Mouse (Mus musculus) gastrocnemius, postnatal 25 days (tissue): ENCODE measurements around the gene Rasa2. TPM values are rescaled to one million over a fixed set of nuclear protein-coding genes. Genes with fewer than 3 reads are reported as not detected.
"Not testable (repeated sequence)": the region's sequence is repeated elsewhere in the genome, so short reads cannot be mapped to it uniquely, and the experiment has no call there.

ENCODE experiments used
- DNase-seq: peaks from one replicate; pipeline ENCODE4 v3.0.0; 2022
- total RNA-seq, 2 experiments: library from RNA; stranded (reverse); gene quantifications; 1 replicate in 1 of 2; 2 replicates in 1 of 2; pipeline ENCODE4 v1.2.3; 2021

Rasa2 gene
- total RNA-seq, 2 experiments from 2014 or later: 2.2 to 3.7 TPM

DNA sequence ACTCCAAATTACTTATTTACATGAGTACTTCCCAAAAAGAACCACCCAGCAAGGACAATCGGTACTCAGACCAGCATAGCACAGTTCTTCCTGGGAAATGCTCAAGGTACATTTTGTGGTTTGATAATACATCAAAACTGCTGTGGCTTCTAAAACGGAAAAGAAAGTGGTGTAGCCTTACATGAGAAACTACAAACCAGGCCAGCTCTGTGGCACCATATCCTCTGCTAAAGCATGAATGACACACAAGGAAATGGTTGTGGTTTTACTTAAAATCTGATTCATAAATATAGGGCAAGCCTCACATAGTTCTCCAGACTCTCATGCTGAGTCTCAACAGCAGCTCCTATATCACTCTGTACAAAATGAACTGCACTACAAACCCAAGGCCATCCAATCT is 48.3 kb downstream of the Rasa2 start:
- DNase-seq: no peak

- no peak for DNase-seq
Measured at GRCm38 (mm10) chr9:96578190-96578589, 53.2 kb downstream of the Rasa2 start.

DNA sequence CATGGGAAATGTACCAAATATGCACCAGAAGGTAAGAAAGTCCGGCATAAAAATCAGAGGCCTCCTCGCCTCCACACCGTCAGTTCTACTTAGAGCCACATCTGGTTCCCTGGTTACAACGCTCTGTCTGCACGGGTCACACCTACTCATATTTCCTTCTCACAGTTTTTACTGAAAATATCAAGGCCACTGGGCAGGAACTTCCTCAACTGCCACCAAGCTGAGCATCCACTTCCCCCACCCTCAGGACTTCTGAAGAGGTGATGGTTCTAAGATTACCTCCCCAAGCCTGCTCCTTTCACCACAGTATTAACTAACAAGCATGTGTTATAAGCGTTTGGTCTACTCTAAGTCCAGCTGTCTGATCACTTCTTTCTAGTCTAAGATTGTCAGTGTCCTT is 53.7 kb downstream of the Rasa2 start:
- no peak for DNase-seq

- DNase-seq: no peak
Measured at GRCm38 (mm10) chr9:96573252-96573651, 58.2 kb downstream of the Rasa2 start.

DNA sequence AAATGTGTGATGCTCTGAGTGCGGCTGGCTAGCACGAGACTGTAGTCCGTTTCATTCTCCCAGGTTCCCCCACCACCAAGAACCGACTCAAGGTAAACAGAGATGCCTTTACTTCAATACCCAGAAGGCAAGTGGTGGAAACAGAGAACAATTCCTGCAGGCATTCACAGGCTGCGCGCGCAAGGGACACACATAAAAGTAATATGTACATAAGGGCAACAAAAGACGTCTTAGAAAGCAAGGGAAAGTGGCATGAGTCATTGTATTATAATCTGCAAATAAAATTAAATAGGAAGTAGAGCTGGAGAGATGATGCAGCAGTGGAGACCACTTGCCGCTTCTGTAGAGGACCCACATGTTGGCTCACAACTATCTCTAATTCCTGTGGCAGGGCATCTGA is 58.7 kb downstream of the Rasa2 start:
- no peak for DNase-seq

DNA sequence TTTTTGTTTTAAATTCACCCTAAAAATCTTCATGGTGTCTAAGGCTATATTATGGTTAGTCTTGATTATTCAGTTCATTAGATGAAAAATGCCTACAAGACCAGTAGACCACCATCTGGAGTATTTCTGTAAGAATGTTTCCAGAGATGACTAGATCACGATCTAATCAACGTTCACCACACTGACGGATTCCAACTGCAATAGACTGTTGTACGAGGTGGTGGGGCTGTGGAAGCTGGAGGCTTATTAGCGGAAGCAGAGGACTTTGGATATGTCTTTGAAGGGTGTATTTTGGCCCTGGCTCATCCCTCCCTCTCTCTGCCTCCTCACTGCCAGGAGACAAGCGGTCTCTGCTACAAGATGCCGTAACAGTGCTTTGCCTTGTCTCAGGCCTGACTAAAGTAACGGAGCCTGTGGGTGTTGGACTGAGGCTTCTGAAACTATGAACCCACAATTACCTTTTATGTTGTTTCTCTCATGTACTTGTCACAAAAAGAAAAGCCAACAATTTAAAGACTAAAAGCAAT is 64.9 kb downstream of the Rasa2 start:
- no peak for DNase-seq

DNA sequence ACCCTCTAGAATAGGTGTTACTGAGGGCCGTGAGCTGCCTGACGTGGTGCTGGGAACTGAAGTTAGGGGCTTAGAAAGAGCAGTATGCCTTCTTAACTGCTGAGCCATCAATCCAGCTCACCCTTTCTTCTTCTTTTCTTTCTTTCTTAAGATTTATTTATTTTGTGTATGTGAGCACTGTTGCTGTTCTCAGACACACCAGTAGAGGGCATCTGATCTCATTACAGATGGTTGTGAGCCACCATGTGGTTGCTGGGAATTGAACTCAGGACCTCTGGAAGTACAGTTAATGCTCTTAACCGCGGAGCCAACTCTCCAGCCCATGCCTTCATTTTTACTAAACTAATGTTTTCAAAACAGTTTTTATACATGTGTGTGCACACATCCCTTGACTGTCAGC is 67.9 kb downstream of the Rasa2 start:
- DNase-seq: no peak

GRCm38 (mm10) chr9:96559148-96559547 is 72.3 kb downstream of the Rasa2 start:
- no peak for DNase-seq

- no peak for DNase-seq
Measured at GRCm38 (mm10) chr9:96558594-96558993, 72.8 kb downstream of the Rasa2 start.

- DNase-seq: no peak
Measured at GRCm38 (mm10) chr9:96554095-96554494, 77.3 kb downstream of the Rasa2 start.

- DNase-seq: no peak
Measured at GRCm38 (mm10) chr9:96545410-96545809, 86.0 kb downstream of the Rasa2 start.

GRCm38 (mm10) chr9:96543643-96544640 is 87.5 kb downstream of the Rasa2 start:
- peak; percentile 47 for DNase-seq

DNA sequence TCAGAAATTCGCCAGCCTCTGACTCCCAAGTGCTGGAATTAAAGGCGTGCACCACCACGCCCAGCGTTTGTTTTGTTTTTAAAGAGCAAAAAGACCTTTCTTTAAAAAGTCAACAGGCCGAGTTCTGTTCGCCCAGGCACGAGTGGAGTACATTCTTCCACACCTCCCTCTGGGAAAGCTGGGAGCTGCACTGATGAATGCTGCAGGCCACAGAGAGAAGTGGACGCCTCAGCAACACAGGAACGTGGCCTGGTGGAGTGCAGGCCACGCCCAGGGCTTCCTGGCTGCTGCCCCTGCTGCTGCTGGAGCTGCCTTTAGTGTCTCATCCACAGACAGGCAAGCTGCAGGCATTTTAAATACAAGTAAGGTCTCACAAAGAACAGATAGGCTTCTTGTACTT is 92.5 kb downstream of the Rasa2 start:
- DNase-seq: peak; percentile 52

- no peak for DNase-seq
Measured at GRCm38 (mm10) chr9:96537615-96537919, 93.8 kb downstream of the Rasa2 start.

DNA sequence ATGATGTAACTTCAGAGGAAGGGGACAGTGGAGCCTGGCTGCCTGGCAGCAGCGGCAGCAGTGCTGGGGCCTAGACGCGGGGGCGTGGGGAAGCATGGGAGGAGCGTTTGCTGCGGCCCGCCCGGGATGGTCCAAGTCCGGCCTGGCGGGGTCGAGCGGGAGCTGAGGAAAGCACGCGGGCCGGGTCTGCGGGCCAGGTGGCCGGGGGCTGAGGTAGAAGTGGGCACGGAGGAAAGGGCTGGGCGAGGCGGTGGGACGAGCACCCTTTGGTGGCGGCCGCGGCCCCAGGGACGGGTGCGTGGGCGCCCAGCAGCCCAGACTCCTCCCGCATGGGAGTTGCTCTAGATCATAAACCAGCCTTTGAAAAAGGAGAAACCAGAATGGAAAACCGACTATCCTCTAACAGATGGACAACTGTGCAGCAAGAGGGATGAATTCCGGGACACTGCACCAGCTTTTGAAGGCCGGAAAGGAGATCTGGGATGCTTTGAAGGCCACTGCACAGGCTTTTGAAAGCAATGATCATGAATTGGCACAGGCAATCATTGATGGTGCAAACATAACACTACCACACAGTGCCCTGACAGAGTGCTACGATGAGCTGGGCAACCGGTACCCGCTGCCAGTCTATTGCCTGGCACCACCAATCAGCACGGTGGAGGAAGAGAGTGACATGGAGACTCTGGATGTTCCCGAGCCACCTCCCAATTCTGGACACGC is 94.4 kb downstream of the Rasa2 start:
- DNase-seq: peak; percentile 20

GRCm38 (mm10) chr9:96536093-96536492 is 95.3 kb downstream of the Rasa2 start:
- not testable (repeated sequence) for DNase-seq

GRCm38 (mm10) chr9:96535431-96535830 is 96.0 kb downstream of the Rasa2 start:
- DNase-seq: no peak

DNA sequence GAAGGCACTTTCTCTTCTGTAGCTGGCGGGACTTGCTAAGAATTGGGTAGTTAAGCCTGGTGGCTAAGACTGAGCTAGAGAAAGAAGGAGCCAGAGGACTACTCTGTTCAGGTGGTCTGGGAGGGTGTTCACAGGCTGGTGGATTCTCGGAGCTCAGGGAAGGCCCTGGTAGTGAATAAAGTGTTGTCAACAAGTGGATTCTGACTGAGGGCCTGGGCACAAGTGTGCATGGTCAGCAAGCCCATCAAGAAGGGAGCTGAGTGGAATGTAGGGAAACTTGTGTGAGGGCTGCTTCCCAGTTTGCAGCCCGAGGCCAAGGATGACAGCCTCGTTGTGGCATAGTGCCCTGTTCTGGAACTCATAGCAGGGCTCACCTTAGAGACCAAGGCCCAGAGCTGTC is 97.2 kb downstream of the Rasa2 start:
- DNase-seq: no peak

DNA sequence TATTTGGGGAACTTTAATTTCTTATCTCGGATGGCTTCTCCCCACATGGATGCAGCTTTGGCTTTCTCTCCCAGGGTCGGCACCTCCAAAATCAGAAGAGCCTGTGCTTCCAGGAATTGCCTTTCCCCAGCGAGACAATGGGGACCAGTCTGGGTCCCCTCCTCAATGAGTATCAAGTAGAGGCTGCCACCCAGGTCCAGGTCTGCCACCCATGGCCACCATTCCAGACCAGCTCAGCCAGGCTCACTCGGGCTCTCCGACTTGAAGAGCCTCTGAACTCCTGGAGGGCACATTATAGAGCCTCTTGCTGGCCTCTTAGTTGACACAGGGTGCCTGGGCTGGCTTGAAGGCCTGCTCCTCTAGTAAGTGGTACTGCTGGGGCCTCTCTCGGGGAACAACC is 97.9 kb downstream of the Rasa2 start:
- no peak for DNase-seq

DNA sequence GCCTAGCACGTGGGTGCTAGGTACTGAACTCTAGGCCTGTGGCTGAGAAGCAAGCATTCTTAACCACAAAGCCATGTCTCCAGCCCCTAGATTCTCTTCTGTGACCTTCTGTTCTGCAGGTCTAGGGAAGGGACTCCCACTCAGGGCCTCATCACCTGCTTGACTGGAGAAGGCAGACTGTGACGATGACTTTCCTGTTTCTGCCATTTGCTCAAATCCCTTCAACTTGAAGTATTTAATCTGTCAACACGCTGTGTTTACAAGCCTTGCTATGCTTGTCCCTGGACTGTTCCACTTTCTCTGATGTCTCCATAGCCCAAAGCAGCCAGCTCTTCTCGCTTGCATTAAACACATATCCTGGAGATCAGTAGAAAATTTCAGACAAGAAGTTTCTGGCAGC is 98.9 kb downstream of the Rasa2 start:
- DNase-seq: no peak

DNA sequence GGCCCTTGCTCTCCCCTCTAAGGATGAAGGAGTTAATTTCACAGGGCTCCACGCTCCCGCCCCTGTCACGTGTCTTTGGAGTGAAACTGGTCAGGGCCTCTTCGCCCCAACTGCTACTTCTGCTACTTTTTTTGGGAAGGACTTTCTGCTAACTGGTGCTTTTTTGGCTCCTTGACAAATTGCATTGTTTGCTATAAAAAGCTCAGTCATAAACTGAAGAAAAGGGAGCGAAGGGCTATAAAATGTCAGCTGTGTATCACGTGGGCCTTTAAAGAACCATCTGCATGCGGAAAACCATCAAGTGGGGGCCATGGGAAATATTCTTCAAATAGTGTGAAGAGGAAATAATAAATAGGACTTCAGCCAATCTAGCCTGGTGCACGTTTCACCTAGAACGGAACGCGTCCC is 100.7 kb downstream of the Rasa2 start:
- peak; percentile 41 for DNase-seq

DNA sequence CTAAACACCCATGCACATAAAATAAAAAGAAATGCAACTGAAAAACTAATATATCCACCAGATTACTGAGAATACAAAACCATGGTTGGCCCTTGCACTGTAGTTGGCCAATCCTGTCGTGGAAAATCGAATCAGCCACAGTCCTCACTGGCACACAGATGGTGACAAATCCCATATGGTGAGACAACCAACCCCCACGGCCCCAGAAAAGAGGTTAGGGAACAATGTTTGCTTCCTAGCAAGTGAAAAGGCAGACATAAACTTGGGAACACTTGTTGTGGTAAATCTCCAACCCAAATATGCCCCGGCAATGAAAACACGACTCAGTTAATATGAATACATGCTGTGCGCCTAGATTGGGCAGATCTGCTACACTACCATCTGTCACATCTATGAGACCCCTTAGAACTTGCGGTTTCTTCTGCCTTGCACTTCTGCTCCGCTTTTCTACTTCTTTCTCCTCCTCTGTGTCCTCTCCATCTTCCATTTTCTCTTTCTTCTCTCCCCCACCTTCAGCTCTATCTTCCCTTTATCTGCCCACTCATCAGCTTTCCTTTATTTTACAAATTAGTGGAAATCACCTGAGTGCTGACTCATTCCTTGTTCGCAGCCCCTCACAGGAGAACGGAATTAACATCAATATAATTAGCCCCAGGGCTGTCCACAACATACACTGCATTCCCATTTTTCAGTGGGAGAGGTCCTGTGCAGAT is 101.3 kb downstream of the Rasa2 start:
- DNase-seq: no peak

- no peak for DNase-seq
Measured at GRCm38 (mm10) chr9:96526011-96526410, 105.4 kb downstream of the Rasa2 start.
